Mouse (Mus musculus) neural tube, embryonic 15.5 days (tissue): ENCODE data around the gene Erg. TPM values are rescaled to one million over a fixed set of nuclear protein-coding genes. Genes with fewer than 3 reads are reported as not detected.

Experiments
- ATAC-seq: fragments of 200-750 bp; cut with Nextera tagmentation; 2 replicates; pipeline ENCODE4 v1.8.0; 2017; ENCODE audit warnings: mild to moderate bottlenecking, moderate TSS enrichment, moderate library complexity; ENCODE audit not compliant: low FRiP score
- H3K27ac ChIP-seq: fragments of 300-500 bp; sonication (generic); replicated peaks from 2 replicates; pipeline ENCODE4 v1.5.1; 2015; ENCODE audit warnings: mild to moderate bottlenecking, inconsistent platforms
- H3K27me3 ChIP-seq: fragments of 300-500 bp; sonication (generic); replicated peaks from 2 replicates; pipeline ENCODE4 v1.6.1; 2015; ENCODE audit warnings: inconsistent platforms
- H3K36me3 ChIP-seq: fragments of 300-500 bp; sonication (generic); 2 replicates; pipeline ENCODE4 v1.6.1; 2015; ENCODE audit warnings: inconsistent platforms
- H3K4me1 ChIP-seq: fragments of 300-500 bp; sonication (generic); 2 replicates; pipeline ENCODE4 v1.6.1; 2015; ENCODE audit warnings: inconsistent platforms
- H3K4me2 ChIP-seq: fragments of 300-500 bp; sonication (generic); 2 replicates; pipeline ENCODE4 v1.6.1; 2015; ENCODE audit warnings: inconsistent platforms, mild to moderate bottlenecking, moderate library complexity
- H3K4me3 ChIP-seq: fragments of 300-500 bp; sonication (generic); replicated peaks from 2 replicates; pipeline ENCODE4 v1.5.1; 2015; ENCODE audit warnings: mild to moderate bottlenecking, inconsistent platforms
- H3K9ac ChIP-seq: fragments of 300-500 bp; sonication (generic); replicated peaks from 2 replicates; pipeline ENCODE4 v1.6.1; 2015; ENCODE audit warnings: mild to moderate bottlenecking, inconsistent platforms
- H3K9me3 ChIP-seq: fragments of 300-500 bp; sonication (generic); replicated peaks from 2 replicates; pipeline ENCODE4 v1.6.1; 2016; ENCODE audit warnings: inconsistent platforms
- WGBS: fragments of 180-500 bp; shearing (Covaris S2); methylation state at CpG from one replicate; pipeline ENCODE4 v1.1.7; 2015; ENCODE audit warnings: mixed read lengths; 5-methylcytosine and 5-hydroxymethylcytosine counted together
- polyA plus RNA-seq: library from polyadenylated mRNA; unstranded; fragments of >200 nt; fragmentation: Nextera tagmentation; extraction: Ambion mirVana; gene quantifications from 2 replicates; pipeline ENCODE4 v1.2.1, GENCODE M21; 2015

Gene Erg
- polyA plus RNA-seq, 1 experiment from 2014 or later = 2.3 TPM

DNA sequence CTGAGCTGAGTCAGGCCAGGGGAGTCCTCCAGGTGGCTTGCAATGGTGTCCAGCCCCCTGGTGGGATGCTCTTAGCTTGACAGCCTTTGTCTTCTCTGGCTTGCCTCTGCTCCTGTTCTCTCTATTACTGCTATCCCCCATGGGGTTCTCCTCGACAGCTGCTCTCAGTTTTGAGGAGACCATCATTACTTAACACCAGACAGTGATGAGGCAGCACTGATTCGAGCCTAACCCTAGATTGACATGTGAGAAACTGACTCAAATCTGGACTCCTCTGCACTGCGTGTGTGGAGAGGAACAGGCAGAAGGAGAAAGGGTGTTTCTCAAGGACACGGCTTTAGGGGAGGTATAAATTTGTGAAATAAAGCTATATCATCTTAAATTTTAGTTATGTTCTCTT lies 150.3 kb downstream of the Erg start:
- no peaks in the 10 kb centered on the region for H3K9me3 ChIP-seq
- H3K36me3 ChIP-seq = no peaks in the 10 kb centered on the region
- no peak overlapping the region for H3K4me2 ChIP-seq
- H3K4me1 ChIP-seq = no peaks in the 10 kb centered on the region
- H3K27me3 ChIP-seq = no peaks in the 10 kb centered on the region
- no peak overlapping the region for H3K27ac ChIP-seq
- H3K9ac ChIP-seq = no peak overlapping the region
- no peak for ATAC-seq
- WGBS = 64% methylated on average over 4 of the region's 4 CpGs
- no peak overlapping the region for H3K4me3 ChIP-seq

DNA sequence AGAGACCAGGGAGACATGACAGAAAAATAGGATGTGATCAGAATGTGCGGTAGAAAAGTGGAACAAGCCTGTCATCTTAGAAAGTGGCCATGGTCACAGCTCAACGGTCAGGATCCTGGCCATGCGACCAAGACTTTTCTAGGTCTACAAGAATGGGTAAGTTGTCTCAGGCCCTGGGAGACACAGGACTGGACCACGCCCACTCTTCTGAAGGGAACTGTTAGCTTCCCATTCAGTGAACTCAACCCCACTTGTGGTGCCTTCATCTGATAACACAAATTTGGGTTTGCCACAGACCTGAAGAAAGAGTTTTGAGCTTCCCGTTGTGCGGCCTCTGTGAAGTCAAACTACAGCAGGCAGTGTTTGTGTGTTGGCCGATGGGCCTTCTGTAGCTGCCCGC lies 152.0 kb downstream of the Erg start:
- Histone ChIP-seq H3K4me2 (no peak overlapping the region), H3K27ac (no peak overlapping the region), H3K27me3 (no peaks in the 10 kb centered on the region), H3K9me3 (no peaks in the 10 kb centered on the region), H3K9ac (no peak overlapping the region), H3K4me3 (no peak overlapping the region), H3K36me3 (no peaks in the 10 kb centered on the region), H3K4me1 (no peaks in the 10 kb centered on the region)
- ATAC-seq = no peak
- WGBS = 95% methylated on average over 8 of the region's 8 CpGs

DNA sequence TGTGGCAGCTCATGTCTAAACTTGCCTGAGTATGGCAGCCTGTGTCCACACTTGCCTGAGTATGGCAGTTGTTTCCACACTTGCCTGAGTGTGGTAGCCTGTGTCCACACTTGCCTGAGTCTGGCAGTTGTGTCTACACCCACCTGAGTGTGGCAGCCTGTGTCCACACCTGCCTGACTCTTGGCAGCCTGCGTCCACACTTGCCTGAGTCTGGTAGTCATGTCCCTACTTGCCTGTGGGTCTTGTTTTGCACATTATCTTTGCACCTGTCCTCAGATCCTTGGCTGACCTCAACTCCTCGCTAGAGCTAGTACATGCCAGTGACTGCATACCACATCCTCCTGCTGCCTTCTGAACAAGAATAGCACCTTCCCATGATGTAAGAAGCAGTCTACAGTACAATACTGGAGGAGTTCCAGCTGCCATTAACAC lies 153.8 kb downstream of the Erg start:
- Histone ChIP-seq H3K27me3 (no peaks in the 10 kb centered on the region), H3K9me3 (no peaks in the 10 kb centered on the region), H3K4me2 (no peak overlapping the region), H3K27ac (no peak overlapping the region), H3K4me1 (no peaks in the 10 kb centered on the region), H3K4me3 (no peak overlapping the region), H3K36me3 (no peaks in the 10 kb centered on the region), H3K9ac (no peak overlapping the region)
- no peak for ATAC-seq
- 91% methylated on average over 2 of the region's 2 CpGs for WGBS

DNA sequence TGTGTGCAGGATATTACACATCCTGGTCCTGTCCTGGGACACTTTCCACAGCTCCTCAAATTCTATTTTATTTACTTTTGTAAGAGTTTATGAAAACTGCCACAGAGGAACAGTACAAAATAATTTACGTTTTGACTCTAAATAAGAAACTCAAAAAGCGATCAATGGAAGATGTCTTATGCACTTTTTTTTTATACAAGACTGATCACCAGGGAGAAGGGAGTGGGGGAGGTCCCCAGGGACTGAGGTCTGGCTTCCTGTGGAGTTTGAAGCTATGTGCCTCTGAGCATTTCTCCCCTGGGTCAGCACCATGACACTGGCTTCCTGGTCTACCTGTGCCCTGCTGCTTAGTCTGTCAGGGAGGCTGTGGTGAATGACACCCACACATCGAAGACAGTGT lies 156.5 kb downstream of the Erg start:
- Histone ChIP-seq H3K9ac (no peak overlapping the region), H3K9me3 (no peaks in the 10 kb centered on the region), H3K36me3 (no peaks in the 10 kb centered on the region), H3K4me3 (no peak overlapping the region), H3K27me3 (no peaks in the 10 kb centered on the region), H3K4me1 (no peaks in the 10 kb centered on the region), H3K27ac (no peak overlapping the region), H3K4me2 (no peak overlapping the region)
- ATAC-seq = no peak
- WGBS = 93% methylated on average over 3 of the region's 3 CpGs

DNA sequence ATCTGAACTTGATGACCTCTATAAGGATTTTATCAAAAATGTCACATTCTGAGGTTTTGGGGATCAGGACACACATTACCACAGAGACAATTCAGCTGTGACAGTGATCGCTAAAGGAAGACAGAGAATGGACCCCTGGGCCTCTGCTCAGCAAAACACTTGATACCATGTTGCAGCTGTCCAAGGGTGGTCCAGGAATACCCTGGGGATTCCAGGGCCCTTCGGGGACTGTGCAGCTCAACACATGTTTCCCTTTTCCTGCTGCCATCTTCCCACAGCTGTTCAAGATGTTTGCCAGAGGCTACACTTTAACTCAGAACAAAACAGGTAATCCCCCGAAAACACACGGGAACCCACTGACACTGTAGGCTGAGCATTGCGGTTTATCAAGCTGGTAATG lies 158.2 kb downstream of the Erg start:
- Histone ChIP-seq H3K4me3 (no peak overlapping the region), H3K9me3 (no peaks in the 10 kb centered on the region), H3K4me1 (no peaks in the 10 kb centered on the region), H3K4me2 (no peak overlapping the region), H3K9ac (no peak overlapping the region), H3K27ac (no peak overlapping the region), H3K27me3 (no peaks in the 10 kb centered on the region), H3K36me3 (no peaks in the 10 kb centered on the region)
- WGBS = 91% methylated on average over 5 of the region's 5 CpGs
- no peak for ATAC-seq

DNA sequence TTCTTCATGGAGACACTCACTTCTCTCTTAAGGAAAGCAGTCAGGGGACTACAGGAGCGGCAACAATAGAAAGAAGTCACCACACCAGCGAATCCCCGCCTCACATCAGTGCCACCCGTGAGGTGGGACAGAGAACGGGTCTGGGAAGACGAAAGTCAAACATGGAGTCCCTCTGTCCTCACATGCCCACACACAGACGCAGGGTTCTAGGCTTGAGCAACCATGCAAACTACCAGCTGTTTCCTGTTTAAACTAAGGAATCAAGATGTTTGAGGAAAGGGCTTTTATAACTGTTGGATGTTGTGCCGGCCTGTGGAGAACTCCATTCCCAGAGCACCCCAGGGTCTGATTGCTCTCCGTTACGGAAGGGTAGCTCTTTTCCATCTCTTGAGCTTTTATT lies 158.9 kb downstream of the Erg start:
- H3K36me3 ChIP-seq = no peaks in the 10 kb centered on the region
- no peaks in the 10 kb centered on the region for H3K4me1 ChIP-seq
- no peak overlapping the region for H3K4me2 ChIP-seq
- H3K27me3 ChIP-seq = no peaks in the 10 kb centered on the region
- H3K4me3 ChIP-seq = no peak overlapping the region
- H3K9ac ChIP-seq = no peak overlapping the region
- WGBS = 88% methylated on average over 10 of the region's 10 CpGs
- ATAC-seq = no peak
- no peak overlapping the region for H3K27ac ChIP-seq
- H3K9me3 ChIP-seq = no peaks in the 10 kb centered on the region

DNA sequence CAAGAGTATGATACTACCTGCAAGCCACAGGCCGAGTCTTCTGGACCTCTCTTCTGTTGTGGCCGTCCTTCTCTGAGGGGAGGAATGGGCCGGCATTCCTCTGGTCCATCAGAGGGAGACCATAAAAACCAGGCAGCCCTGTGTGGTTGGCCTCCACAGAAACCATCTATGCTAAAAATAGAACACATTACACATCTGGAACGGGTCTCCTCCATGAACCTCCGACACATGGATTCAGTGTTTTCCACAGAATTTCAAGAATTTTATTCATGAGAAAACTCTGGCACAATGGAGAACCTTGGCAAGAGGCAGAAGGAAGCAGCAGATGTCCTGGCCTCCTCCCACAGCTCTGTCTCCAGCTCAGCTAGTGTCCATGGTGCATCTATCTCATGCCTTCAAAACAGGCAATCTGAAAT lies 163.7 kb downstream of the Erg start:
- H3K27ac ChIP-seq = no peak overlapping the region
- no peak overlapping the region for H3K4me2 ChIP-seq
- no peak for ATAC-seq
- H3K27me3 ChIP-seq = no peaks in the 10 kb centered on the region
- no peaks in the 10 kb centered on the region for H3K9me3 ChIP-seq
- H3K4me3 ChIP-seq = no peak overlapping the region
- H3K36me3 ChIP-seq = no peaks in the 10 kb centered on the region
- WGBS = 82% methylated on average over 5 of the region's 5 CpGs
- H3K4me1 ChIP-seq = no peaks in the 10 kb centered on the region
- no peak overlapping the region for H3K9ac ChIP-seq

DNA sequence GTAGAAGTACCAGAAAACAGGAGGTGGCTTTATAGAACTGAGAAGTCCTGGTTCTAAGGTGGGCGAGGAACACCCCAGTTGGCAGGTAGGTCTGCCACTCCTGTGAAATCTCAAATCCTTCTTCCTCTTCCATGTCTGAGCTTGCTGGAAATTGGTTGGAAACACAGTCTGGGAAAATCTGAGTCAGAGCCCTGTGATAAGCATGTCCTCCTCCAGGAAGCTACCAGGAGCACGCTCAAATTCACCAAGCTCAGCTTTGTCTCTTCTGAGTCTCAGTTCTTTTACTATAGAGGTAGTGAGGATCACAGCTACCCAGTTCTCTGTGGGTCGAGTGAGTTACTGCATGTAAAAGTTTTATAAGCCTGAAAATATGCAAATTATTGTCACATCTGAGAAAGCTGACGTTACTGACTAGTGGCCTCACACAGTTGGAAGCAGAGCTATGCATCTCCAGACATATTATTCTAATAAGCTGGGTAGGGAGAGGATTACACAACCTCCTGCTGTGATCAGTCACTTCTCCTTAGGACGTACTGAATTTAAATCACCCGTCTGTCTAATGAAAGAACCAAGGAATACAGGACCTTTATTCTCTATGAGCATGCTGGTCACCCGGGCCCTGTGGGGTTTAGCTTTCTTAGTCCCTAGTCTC lies 165.0 kb downstream of the Erg start:
- H3K36me3 ChIP-seq = no peaks in the 10 kb centered on the region
- H3K9me3 ChIP-seq = no peaks in the 10 kb centered on the region
- no peak overlapping the region for H3K4me2 ChIP-seq
- H3K27me3 ChIP-seq = no peaks in the 10 kb centered on the region
- H3K4me3 ChIP-seq = no peak overlapping the region
- no peak overlapping the region for H3K27ac ChIP-seq
- no peak overlapping the region for H3K9ac ChIP-seq
- no peaks in the 10 kb centered on the region for H3K4me1 ChIP-seq
- 50% methylated on average over 7 of the region's 7 CpGs for WGBS
- ATAC-seq = no peak

DNA sequence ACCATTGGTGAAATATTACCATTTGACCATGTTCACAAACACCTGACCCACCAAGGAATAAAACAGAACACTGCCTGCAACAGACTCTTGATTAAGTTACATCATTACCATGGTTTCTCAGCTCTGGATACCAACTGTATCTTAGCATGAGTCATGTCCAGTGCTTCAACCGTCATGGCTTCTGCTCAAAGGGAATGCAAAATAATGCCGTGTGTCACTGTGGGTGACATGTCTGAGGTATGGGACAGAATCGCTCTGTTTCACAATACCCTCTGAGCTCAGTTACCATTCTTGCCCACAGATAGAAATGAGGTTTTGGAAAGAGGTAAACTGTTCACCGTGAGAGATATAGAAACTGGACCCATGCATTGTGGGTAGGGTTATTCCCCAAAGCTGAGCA lies 170.5 kb downstream of the Erg start:
- WGBS = 90% methylated on average over 4 of the region's 4 CpGs
- Histone ChIP-seq H3K4me3 (no peak overlapping the region), H3K9ac (no peak overlapping the region), H3K4me1 (no peaks in the 10 kb centered on the region), H3K27me3 (no peaks in the 10 kb centered on the region), H3K9me3 (no peaks in the 10 kb centered on the region), H3K27ac (no peak overlapping the region), H3K36me3 (no peaks in the 10 kb centered on the region), H3K4me2 (no peak overlapping the region)
- ATAC-seq = no peak

DNA sequence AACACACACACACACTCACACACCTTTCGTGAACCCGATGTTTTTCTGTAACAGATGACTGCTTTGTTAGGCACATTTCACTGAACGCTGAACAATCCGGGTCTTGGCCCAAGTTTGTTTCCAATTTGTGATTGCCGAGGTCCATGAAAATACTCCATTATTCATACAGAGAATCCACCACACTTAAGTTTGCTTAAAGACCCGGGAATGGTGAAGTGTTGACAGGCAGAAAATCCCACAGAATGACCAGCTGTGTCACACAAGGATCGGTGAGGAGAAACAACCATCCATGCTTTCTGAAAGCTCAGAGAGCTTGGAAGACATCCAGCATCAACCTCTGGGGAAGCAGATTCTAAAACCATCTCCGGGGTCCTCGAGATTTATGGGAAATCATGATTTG lies 171.0 kb downstream of the Erg start:
- no peak overlapping the region for H3K9ac ChIP-seq
- no peak overlapping the region for H3K27ac ChIP-seq
- no peak for ATAC-seq
- 67% methylated on average over 9 of the region's 9 CpGs for WGBS
- H3K36me3 ChIP-seq = no peaks in the 10 kb centered on the region
- H3K4me3 ChIP-seq = no peak overlapping the region
- H3K4me2 ChIP-seq = no peak overlapping the region
- no peaks in the 10 kb centered on the region for H3K4me1 ChIP-seq
- no peaks in the 10 kb centered on the region for H3K27me3 ChIP-seq
- H3K9me3 ChIP-seq = no peaks in the 10 kb centered on the region

DNA sequence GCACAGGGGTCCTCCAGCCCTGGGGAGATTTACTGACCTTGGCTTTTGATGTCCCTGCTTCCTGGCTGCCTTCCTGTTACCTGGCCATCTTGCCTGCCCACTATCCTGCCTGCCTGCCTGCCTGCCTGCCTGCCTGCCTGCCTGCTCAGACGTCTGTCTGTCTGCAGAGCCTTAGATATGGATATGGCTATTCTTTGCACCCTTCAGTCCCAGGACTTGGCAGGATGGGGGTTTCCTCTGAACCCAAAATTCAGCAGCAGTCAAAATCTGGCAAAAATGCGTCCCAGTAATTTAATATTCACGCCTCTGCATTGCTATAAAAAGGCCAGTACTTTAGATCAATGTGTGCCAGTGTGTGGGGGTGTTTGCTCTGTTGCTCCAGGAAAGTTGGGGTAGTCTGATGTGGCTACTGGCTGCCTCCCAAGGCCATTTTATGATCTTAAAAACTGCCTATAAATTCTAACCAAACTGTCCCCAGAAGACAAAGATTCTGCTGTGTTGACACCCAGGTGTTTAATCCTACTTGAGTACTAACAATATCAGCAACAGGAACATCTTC lies 172.9 kb downstream of the Erg start:
- WGBS = 64% methylated on average over 3 of the region's 3 CpGs

DNA sequence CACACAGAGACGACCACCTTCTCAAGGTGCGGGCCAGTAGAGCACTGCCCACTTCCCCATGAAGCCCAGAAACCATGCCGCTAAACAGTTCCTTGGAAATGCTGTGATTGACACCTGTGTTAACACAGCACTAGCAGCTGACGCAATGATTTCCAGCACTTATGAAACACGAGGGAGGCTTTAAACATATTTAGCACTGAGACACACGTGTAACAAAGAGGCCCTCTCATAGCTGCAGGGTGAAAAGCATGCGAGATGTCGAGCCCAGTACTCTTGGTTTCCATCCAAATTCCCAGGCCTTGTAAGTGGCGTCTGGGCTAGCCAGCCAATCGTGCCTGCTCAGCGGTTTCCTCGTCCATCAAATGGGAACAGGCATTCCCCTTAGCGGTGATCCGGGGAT lies 178.3 kb downstream of the Erg start:
- 52% methylated on average over 14 of the region's 14 CpGs for WGBS
- Histone ChIP-seq H3K4me3 (no peak overlapping the region), H3K9ac (no peak overlapping the region), H3K4me2 (no peak overlapping the region), H3K27ac (no peak overlapping the region), H3K4me1 (0 out of 2 replicates have a peak, but pooled peaks cover 5% of the 10 kb centered on the region), H3K9me3 (no peaks in the 10 kb centered on the region), H3K27me3 (no peaks in the 10 kb centered on the region), H3K36me3 (no peaks in the 10 kb centered on the region)
- ATAC-seq = no peak

More for the DNA sequence above, 172.9 kb downstream of the Erg start:
- Histone ChIP-seq H3K4me1 (0 out of 2 replicates have a peak, but pooled peaks cover 3% of the 10 kb centered on the region), H3K36me3 (no peaks in the 10 kb centered on the region), H3K27me3 (no peaks in the 10 kb centered on the region), H3K9ac (no peak overlapping the region), H3K9me3 (no peaks in the 10 kb centered on the region), H3K4me3 (no peak overlapping the region), H3K4me2 (no peak overlapping the region), H3K27ac (no peak overlapping the region)
- no peak for ATAC-seq
